Mouse (Mus musculus) kidney, adult 2 months (tissue): ENCODE results near the gene Samd4b. TPM values are rescaled to one million over a fixed set of nuclear protein-coding genes. Genes with fewer than 3 reads are reported as not detected.

Source experiments
- DNase-seq: peaks from one replicate; pipeline ENCODE4 v3.0.0; 2021
- H3K27ac ChIP-seq: fragments of 200-500 bp; 2 replicates; pipeline ENCODE4 v1.5.1; 2012; ENCODE audit warnings: low read depth, low read length, control low read depth, inconsistent platforms; ENCODE audit not compliant: insufficient read depth
- H3K27me3 ChIP-seq: fragments of 200-500 bp; replicated peaks from 2 replicates; pipeline ENCODE4 v1.6.1; 2012; ENCODE audit warnings: mild to moderate bottlenecking, moderate library complexity, low read length, inconsistent platforms; ENCODE audit not compliant: control insufficient read depth, insufficient read depth
- H3K36me3 ChIP-seq: fragments of 200-500 bp; 2 replicates; pipeline ENCODE4 v1.6.1; 2012; ENCODE audit warnings: mild to moderate bottlenecking, moderate library complexity, low read length, inconsistent platforms; ENCODE audit not compliant: control insufficient read depth, insufficient read depth
- H3K4me1 ChIP-seq: fragments of 200-500 bp; 2 replicates; pipeline ENCODE4 v1.6.1; 2011; ENCODE audit warnings: low read length; ENCODE audit not compliant: control insufficient read depth, insufficient read depth
- H3K4me3 ChIP-seq: fragments of 200-500 bp; 2 replicates; pipeline ENCODE4 v1.5.1; 2011; ENCODE audit warnings: mild to moderate bottlenecking, low read depth, low read length, control low read depth; ENCODE audit not compliant: insufficient read depth
- CTCF ChIP-seq: fragments of 200-500 bp; conservative IDR thresholded peaks from 2 replicates; pipeline ENCODE4 v1.5.1; 2011; ENCODE audit warnings: low read depth, mild to moderate bottlenecking, control low read depth, low read length, moderate library complexity, mixed read lengths; ENCODE audit not compliant: insufficient read depth, insufficient read length
- POLR2A ChIP-seq: fragments of 200-500 bp; IDR thresholded peaks from one replicate; pipeline ENCODE4 v1.6.1; 2011; ENCODE audit warnings: low read depth, low read length, control low read depth
- WGBS: fragments of 180-500 bp; shearing (Covaris S2); methylation state at CpG from one replicate; pipeline ENCODE4 v1.1.7; 2018; 5-methylcytosine and 5-hydroxymethylcytosine counted together
- polyA plus RNA-seq: library from polyadenylated mRNA; depleted of rRNA; stranded (reverse); fragments of >200 nt; gene quantifications from 2 replicates; pipeline ENCODE4 v1.2.3, GENCODE M21; 2012

The Samd4b gene
- polyA plus RNA-seq, 1 experiment = 67.0 TPM

GRCm38 (mm10) chr7:28601029-28601428, 3.1 kb upstream of the Samd4b start:
- Histone ChIP-seq H3K4me3 (no peak overlapping the region), H3K4me1 (peaks cover 6% of the 10 kb centered on the region), H3K36me3 (no peaks in the 10 kb centered on the region), H3K27ac (no peak overlapping the region), H3K27me3 (no peaks in the 10 kb centered on the region)
- WGBS = 5% methylated on average over 11 of the region's 11 CpGs
- TF ChIP-seq CTCF (peak; percentile 96), POLR2A (no peak)
- DNase-seq = peak; percentile 78

GRCm38 (mm10) chr7:28598951-28599350, 1.0 kb upstream of the Samd4b start:
- Histone ChIP-seq H3K27ac (no peak overlapping the region), H3K4me3 (no peak overlapping the region), H3K4me1 (peaks cover 18% of the 10 kb centered on the region), H3K36me3 (no peaks in the 10 kb centered on the region), H3K27me3 (no peaks in the 10 kb centered on the region)
- 63% methylated on average over 2 of the region's 2 CpGs for WGBS
- no peak for DNase-seq
- TF ChIP-seq CTCF (no peak), POLR2A (no peak)

- Histone ChIP-seq H3K27me3 (no peaks in the 10 kb centered on the region), H3K4me3 (peak overlapping the region; percentile 72), H3K36me3 (no peaks in the 10 kb centered on the region), H3K4me1 (peaks cover 28% of the 10 kb centered on the region), H3K27ac (peak overlapping the region; percentile 90)
- no peak for TF ChIP-seq CTCF
- TF ChIP-seq POLR2A = no peak
- no peak for DNase-seq
- 11% methylated on average over 9 of the region's 9 CpGs for WGBS
Observed at GRCm38 (mm10) chr7:28597277-28597570, 720 bp downstream of the Samd4b start.

GRCm38 (mm10) chr7:28596436-28597276, 1.3 kb downstream of the Samd4b start:
- Histone ChIP-seq H3K4me1 (peaks cover 32% of the 10 kb centered on the region), H3K27me3 (no peaks in the 10 kb centered on the region), H3K27ac (peak overlapping the region; percentile 90), H3K36me3 (no peaks in the 10 kb centered on the region), H3K4me3 (peak overlapping the region; percentile 72)
- 31% methylated on average over 20 of the region's 20 CpGs for WGBS
- no peak for TF ChIP-seq POLR2A
- TF ChIP-seq CTCF = no peak
- DNase-seq = peak; percentile 95

- Histone ChIP-seq H3K4me1 (peaks cover 36% of the 10 kb centered on the region), H3K27ac (peak overlapping the region; percentile 90), H3K27me3 (no peaks in the 10 kb centered on the region), H3K36me3 (no peaks in the 10 kb centered on the region), H3K4me3 (peak overlapping the region; percentile 18; the same call in 1 of the 2 replicates)
- WGBS = 28% methylated on average over 8 of the region's 8 CpGs
- DNase-seq = peak; percentile 61
- TF ChIP-seq CTCF = no peak
- no peak for TF ChIP-seq POLR2A
Observed at GRCm38 (mm10) chr7:28595751-28596435, 2.1 kb downstream of the Samd4b start.

GRCm38 (mm10) chr7:28593206-28594111, 4.5 kb downstream of the Samd4b start:
- peaks cover 45% of the 10 kb centered on the region for H3K4me1 ChIP-seq
- WGBS = 35% methylated on average over 14 of the region's 14 CpGs
- no peak overlapping the region for H3K27ac ChIP-seq
- no peak for TF ChIP-seq POLR2A
- TF ChIP-seq CTCF = no peak
- H3K27me3 ChIP-seq = no peaks in the 10 kb centered on the region
- peak; percentile 78 for DNase-seq
- H3K36me3 ChIP-seq = no peaks in the 10 kb centered on the region
- no peak overlapping the region for H3K4me3 ChIP-seq
